Mouse (Mus musculus) gastrocnemius, adult 8-10 months (tissue): ENCODE results near the gene Thbd. TPM values are rescaled to one million over a fixed set of nuclear protein-coding genes. Genes with fewer than 3 reads are reported as not detected.

Experiments
- DNase-seq, 2 experiments: peaks; one replicate each; pipeline ENCODE4 v3.0.0; 2022; ENCODE audit warnings: low spot score in 2 of 2
- total RNA-seq, 4 experiments: library from RNA; stranded (reverse); gene quantifications; 2 replicates each; pipeline ENCODE4 v1.2.4; 2022

The Thbd gene
- total RNA-seq, 4 experiments from 2014 or later: 9.0 to 14.9 (median 10.6) TPM

GRCm38 (mm10) chr2:148425709-148426382, 17.9 kb upstream of the Thbd start:
- DNase-seq: no peak

GRCm38 (mm10) chr2:148421706-148422105, 13.7 kb upstream of the Thbd start:
- DNase-seq: no peak

- DNase-seq: no peak
Measured at GRCm38 (mm10) chr2:148421112-148421511, 13.1 kb upstream of the Thbd start.

GRCm38 (mm10) chr2:148419776-148420175, 11.8 kb upstream of the Thbd start:
- no peak for DNase-seq

- no peak for DNase-seq
Measured at GRCm38 (mm10) chr2:148419151-148419550, 11.2 kb upstream of the Thbd start.

- DNase-seq: no peak
Measured at GRCm38 (mm10) chr2:148409821-148410220, 1.8 kb upstream of the Thbd start.

- peak; percentile 78 to 81 for DNase-seq
Measured at GRCm38 (mm10) chr2:148409141-148409540, 1.2 kb upstream of the Thbd start.

- DNase-seq: no peak
Measured at GRCm38 (mm10) chr2:148408761-148409120, 753 bp upstream of the Thbd start.

GRCm38 (mm10) chr2:148406971-148407869, 768 bp downstream of the Thbd start:
- peak in 1 of 2 experiments; percentile 37 for DNase-seq

GRCm38 (mm10) chr2:148406160-148406970, 1.6 kb downstream of the Thbd start:
- DNase-seq: no peak

GRCm38 (mm10) chr2:148404906-148405305, 3.1 kb downstream of the Thbd start:
- no peak for DNase-seq

- DNase-seq: no peak
Measured at GRCm38 (mm10) chr2:148402227-148402626, 5.8 kb downstream of the Thbd start.

- DNase-seq: no peak
Measured at GRCm38 (mm10) chr2:148398901-148399685, 8.9 kb downstream of the Thbd start.

- DNase-seq: peak in 1 of 2 experiments; percentile 45
Measured at GRCm38 (mm10) chr2:148397784-148398100, 10.2 kb downstream of the Thbd start.

GRCm38 (mm10) chr2:148397015-148397783, 10.8 kb downstream of the Thbd start:
- no peak for DNase-seq

GRCm38 (mm10) chr2:148396209-148396608, 11.8 kb downstream of the Thbd start:
- no peak for DNase-seq

GRCm38 (mm10) chr2:148395131-148396051, 12.6 kb downstream of the Thbd start, which contains the start of gene Sstr4:
Gene Sstr4 (plus strand): TSS chr2:148395344.
- DNase-seq: no peak

GRCm38 (mm10) chr2:148393846-148394245, 14.1 kb downstream of the Thbd start:
- no peak for DNase-seq

- DNase-seq: no peak
Measured at GRCm38 (mm10) chr2:148393149-148393548, 14.8 kb downstream of the Thbd start.
